Mouse (Mus musculus) ES-E14 (cell line): Measurements from ENCODE around the gene E330017A01Rik. TPM values are rescaled to one million over a fixed set of nuclear protein-coding genes. Genes with fewer than 3 reads are reported as not detected.
A peak's percentile ranks its signal among the peaks of the same experiment; 100 is the strongest.

Source experiments
- DNase-seq: peaks from one replicate; pipeline ENCODE4 v3.0.0-alpha.2; 2013; ENCODE audit warnings: low read depth, low spot score
- H3K27ac ChIP-seq: 2 replicates; pipeline ENCODE4 v1.5.1; 2012; ENCODE audit warnings: low read depth, mild to moderate bottlenecking, low read length, moderate library complexity, mixed read lengths; ENCODE audit not compliant: poor library complexity, insufficient read depth, severe bottlenecking
- H3K36me3 ChIP-seq: 2 replicates; pipeline ENCODE4 v1.6.1; 2012; ENCODE audit warnings: mild to moderate bottlenecking, low read length, moderate library complexity, mixed read lengths; ENCODE audit not compliant: control insufficient read depth, poor library complexity, insufficient read depth, severe bottlenecking
- H3K4me1 ChIP-seq, 2 experiments: fragments of 150-350 bp in 1 of 2; sonication (generic) in 1 of 2; 2 replicates each; pipeline ENCODE4 v1.6.1; 2012; ENCODE audit warnings: low read length in 2 of 2, mild to moderate bottlenecking in 1 of 2, mixed read lengths in 1 of 2; ENCODE audit not compliant: control insufficient read depth in 2 of 2, insufficient read depth in 2 of 2, poor library complexity in 1 of 2
- H3K4me3 ChIP-seq, 2 experiments: fragments of 150-350 bp in 1 of 2; sonication (generic) in 1 of 2; 2 replicates each; pipeline ENCODE4 v1.5.1; 2012; ENCODE audit warnings: low read length in 2 of 2, low read depth in 1 of 2, mild to moderate bottlenecking in 1 of 2, mixed read lengths in 1 of 2; ENCODE audit not compliant: insufficient read depth in 1 of 2, poor library complexity in 1 of 2, severe bottlenecking in 1 of 2
- H3K9ac ChIP-seq: 2 replicates; pipeline ENCODE4 v1.6.1; 2012; ENCODE audit warnings: low read depth, mild to moderate bottlenecking, low read length, mixed read lengths; ENCODE audit not compliant: poor library complexity, insufficient read depth, severe bottlenecking
- H3K9me3 ChIP-seq: fragments of 150-350 bp; sonication (generic); 2 replicates; pipeline ENCODE4 v1.6.1; 2012; ENCODE audit warnings: low read depth, mild to moderate bottlenecking, low read length; ENCODE audit not compliant: control insufficient read depth, insufficient read depth
- CHD2 ChIP-seq: IDR thresholded peaks from 2 replicates; pipeline ENCODE4 v1.6.1; 2014; ENCODE audit warnings: mild to moderate bottlenecking, low read depth, low read length, inconsistent platforms
- HCFC1 ChIP-seq: IDR thresholded peaks from 2 replicates; pipeline ENCODE4 v1.6.1; 2012; ENCODE audit warnings: low read length, inconsistent platforms, borderline replicate concordance; ENCODE audit not compliant: insufficient read depth
- MAFK ChIP-seq: IDR thresholded peaks from 2 replicates; pipeline ENCODE4 v1.6.1; 2014; ENCODE audit warnings: mild to moderate bottlenecking, low read depth, low read length, inconsistent platforms; ENCODE audit not compliant: insufficient read depth
- ZC3H11A ChIP-seq: IDR thresholded peaks from 2 replicates; pipeline ENCODE4 v1.6.1; 2012; ENCODE audit warnings: low read depth, mild to moderate bottlenecking, inconsistent platforms, low read length, borderline replicate concordance
- ZNF384 ChIP-seq: IDR thresholded peaks from 2 replicates; pipeline ENCODE4 v1.6.1; 2012; ENCODE audit warnings: low read depth, low read length, inconsistent platforms
- in situ Hi-C, 2 experiments: fragments of 600-800 bp; cut with MboI; formaldehyde crosslinking; loops; one replicate each; pipeline ENCODE4 v1.15.1; 2025; ENCODE audit warnings: low sequenced_read_pairs in 2 of 2, inconsistent platforms in 1 of 2; ENCODE audit not compliant: unreplicated experiment in 2 of 2
- total RNA-seq: library from RNA; depleted of rRNA; stranded (reverse); fragments of 300-350 nt; gene quantifications from 2 replicates; pipeline ENCODE4 v1.2.3, GENCODE M21; 2012

The E330017A01Rik gene
- total RNA-seq, 1 experiment = not detected

GRCm38 (mm10) chr16:58676156-58676555 lies 37.6 kb upstream of the E330017A01Rik start:
- TF ChIP-seq HCFC1 (no peak), ZC3H11A (no peak), MAFK (no peak), ZNF384 (no peak), CHD2 (no peak)
- no peak overlapping the region for H3K9ac ChIP-seq
- H3K27ac ChIP-seq = no peak overlapping the region
- no peak overlapping the region for H3K4me3 ChIP-seq
- H3K4me1 ChIP-seq = no peaks in the 10 kb centered on the region; a peak in 1 of 4 replicates
- H3K9me3 ChIP-seq = no peaks in the 10 kb centered on the region
- peaks cover 10% of the 10 kb centered on the region; the same call in 1 of the 2 replicates for H3K36me3 ChIP-seq
- in situ Hi-C loops = no loop called here
- no peak for DNase-seq

- in situ Hi-C loops = no loop called here
- TF ChIP-seq ZC3H11A (no peak), MAFK (no peak), ZNF384 (no peak), CHD2 (no peak), HCFC1 (no peak)
- Histone ChIP-seq H3K4me1 (no peaks in the 10 kb centered on the region; a peak in 1 of 4 replicates), H3K27ac (no peak overlapping the region), H3K9me3 (no peaks in the 10 kb centered on the region), H3K36me3 (peaks cover 10% of the 10 kb centered on the region; the same call in 1 of the 2 replicates), H3K9ac (no peak overlapping the region), H3K4me3 (peak overlapping the region in 1 of 2 experiments; percentile 20; a peak in 1 of 4 replicates)
- no peak for DNase-seq
Measured at GRCm38 (mm10) chr16:58675256-58675655, 36.7 kb upstream of the E330017A01Rik start.

GRCm38 (mm10) chr16:58673811-58674410 lies 35.4 kb upstream of the E330017A01Rik start:
- Histone ChIP-seq H3K36me3 (peaks cover 10% of the 10 kb centered on the region; the same call in 1 of the 2 replicates), H3K27ac (no peak overlapping the region), H3K9me3 (no peaks in the 10 kb centered on the region), H3K9ac (no peak overlapping the region), H3K4me1 (no peaks in the 10 kb centered on the region; a peak in 1 of 4 replicates), H3K4me3 (no peak overlapping the region)
- DNase-seq = no peak
- no peak for TF ChIP-seq CHD2
- in situ Hi-C loops = no loop called here

GRCm38 (mm10) chr16:58672396-58672795 lies 33.9 kb upstream of the E330017A01Rik start:
- Histone ChIP-seq H3K9ac (no peak overlapping the region), H3K36me3 (peaks cover 8% of the 10 kb centered on the region; the same call in 1 of the 2 replicates), H3K27ac (no peak overlapping the region), H3K4me1 (no peaks in the 10 kb centered on the region; a peak in 1 of 4 replicates), H3K9me3 (no peaks in the 10 kb centered on the region), H3K4me3 (no peak overlapping the region)
- in situ Hi-C loops = no loop called here
- no peak for DNase-seq
- TF ChIP-seq ZNF384 (no peak), MAFK (no peak), HCFC1 (no peak), ZC3H11A (no peak), CHD2 (no peak)
